Mouse (Mus musculus): Measurements from ENCODE around the gene Xxylt1. TPM values are rescaled to one million over a fixed set of nuclear protein-coding genes. Genes with fewer than 3 reads are reported as not detected.

The Xxylt1 gene
- polyA plus RNA-seq, 1 experiment, result 10.6 TPM

GRCm38 (mm10) chr16:30998711-30999110 is 82.5 kb downstream of the Xxylt1 start:
- DNase-seq (ENCODE audit: low read depth, low spot score), result no peak
- 78% methylated on average over 2 of the region's 2 CpGs for WGBS

- no peak for DNase-seq (ENCODE audit: low read depth, low spot score)
- WGBS, result 72% methylated on average over 2 of the region's 2 CpGs
These were observed 83.2 kb downstream of the Xxylt1 start for GRCm38 (mm10) chr16:30998048-30998447.

- 95% methylated on average over 5 of the region's 5 CpGs for WGBS
- no peak for DNase-seq (ENCODE audit: low read depth, low spot score)
These were observed 85.8 kb downstream of the Xxylt1 start for GRCm38 (mm10) chr16:30995446-30995845.

- 78% methylated on average over 2 of the region's 2 CpGs for WGBS
- DNase-seq (ENCODE audit: low read depth, low spot score), result no peak
These were observed 86.4 kb downstream of the Xxylt1 start for GRCm38 (mm10) chr16:30994881-30995280.

GRCm38 (mm10) chr16:30994296-30994695 is 86.9 kb downstream of the Xxylt1 start:
- WGBS, result 88% methylated on average over 7 of the region's 7 CpGs
- DNase-seq (ENCODE audit: low read depth, low spot score), result no peak

- WGBS, result 67% methylated on average over 5 of the region's 5 CpGs
- DNase-seq (ENCODE audit: low read depth, low spot score), result no peak
These were observed 88.7 kb downstream of the Xxylt1 start for GRCm38 (mm10) chr16:30992568-30992967.

GRCm38 (mm10) chr16:30990661-30991060 is 90.6 kb downstream of the Xxylt1 start:
- no peak for DNase-seq (ENCODE audit: low read depth, low spot score)
- 73% methylated on average over 2 of the region's 2 CpGs for WGBS

- DNase-seq (ENCODE audit: low read depth, low spot score), result no peak
- 66% methylated on average over 6 of the region's 6 CpGs for WGBS
These were observed 93.0 kb downstream of the Xxylt1 start for GRCm38 (mm10) chr16:30988225-30988624.

GRCm38 (mm10) chr16:30987684-30988083 is 93.5 kb downstream of the Xxylt1 start:
- 93% methylated on average over 6 of the region's 6 CpGs for WGBS
- no peak for DNase-seq (ENCODE audit: low read depth, low spot score)

GRCm38 (mm10) chr16:30984826-30985545 is 96.2 kb downstream of the Xxylt1 start:
- 83% methylated on average over 17 of the region's 17 CpGs for WGBS
- no peak for DNase-seq (ENCODE audit: low read depth, low spot score)

- WGBS, result 92% methylated on average over 5 of the region's 5 CpGs
- DNase-seq (ENCODE audit: low read depth, low spot score), result no peak
These were observed 97.1 kb downstream of the Xxylt1 start for GRCm38 (mm10) chr16:30984101-30984500.

- no peak for DNase-seq (ENCODE audit: low read depth, low spot score)
- 87% methylated on average over 6 of the region's 6 CpGs for WGBS
These were observed 97.5 kb downstream of the Xxylt1 start for GRCm38 (mm10) chr16:30983699-30984098.

- WGBS, result 67% methylated on average over 4 of the region's 4 CpGs
These were observed 98.0 kb downstream of the Xxylt1 start for GRCm38 (mm10) chr16:30983281-30983680.

GRCm38 (mm10) chr16:30981345-30981744 is 99.9 kb downstream of the Xxylt1 start:
- 72% methylated on average over 10 of the region's 10 CpGs for WGBS
- no peak for DNase-seq (ENCODE audit: low read depth, low spot score)

More at GRCm38 (mm10) chr16:30983281-30983680, 98.0 kb downstream of the Xxylt1 start:
- no peak for DNase-seq (ENCODE audit: low read depth, low spot score)

- DNase-seq (ENCODE audit: low read depth, low spot score), result no peak
- WGBS, result 88% methylated on average over 11 of the region's 11 CpGs
These were observed 101.3 kb downstream of the Xxylt1 start for GRCm38 (mm10) chr16:30979905-30980304.

GRCm38 (mm10) chr16:30977728-30978127 is 103.5 kb downstream of the Xxylt1 start:
- WGBS, result 52% methylated on average over 6 of the region's 6 CpGs
- no peak for DNase-seq (ENCODE audit: low read depth, low spot score)

GRCm38 (mm10) chr16:30977186-30977585 is 104.0 kb downstream of the Xxylt1 start:
- peak; percentile 85 for DNase-seq (ENCODE audit: low read depth, low spot score)
- WGBS, result 3% methylated on average over 3 of the region's 3 CpGs

GRCm38 (mm10) chr16:30974549-30974948 is 106.7 kb downstream of the Xxylt1 start:
- DNase-seq (ENCODE audit: low read depth, low spot score), result no peak
- WGBS, result 84% methylated on average over 12 of the region's 12 CpGs

GRCm38 (mm10) chr16:30973416-30973815 is 107.8 kb downstream of the Xxylt1 start:
- WGBS, result 16% methylated on average over 6 of the region's 6 CpGs
- no peak for DNase-seq (ENCODE audit: low read depth, low spot score)

- DNase-seq (ENCODE audit: low read depth, low spot score), result no peak
These were observed 109.2 kb downstream of the Xxylt1 start for GRCm38 (mm10) chr16:30971950-30972541.

More at GRCm38 (mm10) chr16:30971950-30972541, 109.2 kb downstream of the Xxylt1 start:
- 83% methylated on average over 18 of the region's 18 CpGs for WGBS

Measured in large intestine, adult 2 months (tissue).